Mouse (Mus musculus): ENCODE data around the gene Chst11.

DNA sequence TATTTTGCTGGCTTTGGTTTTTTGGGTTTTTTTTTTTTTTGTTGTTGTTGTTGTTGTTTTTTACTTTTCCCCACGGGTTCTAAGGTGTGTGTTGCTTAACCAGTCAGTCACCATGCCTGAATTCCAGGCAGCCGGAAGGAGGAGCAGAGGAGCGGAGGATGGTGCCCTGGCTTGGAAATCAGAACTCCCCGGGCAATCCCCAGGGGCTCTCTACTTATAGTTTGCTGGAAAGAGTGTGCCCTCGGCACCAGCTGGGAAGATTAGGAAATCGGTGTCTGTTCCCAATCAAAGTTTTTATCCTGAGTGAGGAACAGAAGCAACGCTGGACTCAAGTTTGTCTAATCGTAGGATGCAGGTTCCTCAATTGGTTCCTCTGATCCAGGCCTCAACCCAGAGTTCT is 143.1 kb downstream of the Chst11 start:
- TF ChIP-seq POLR2A (IDR thresholded peaks at IDR 0.05; ENCODE audit: borderline replicate concordance, extremely low read depth, insufficient read depth, insufficient read length, poor library complexity, severe bottlenecking) (no peak), CTCF (IDR thresholded peaks at IDR 0.05; ENCODE audit: borderline replicate concordance, extremely low read depth, insufficient read depth, insufficient read length) (no peak)
